Mouse (Mus musculus): ENCODE results near the gene Car11. TPM values are rescaled to one million over a fixed set of nuclear protein-coding genes. Genes with fewer than 3 reads are reported as not detected.

Car11 gene
- total and polyA plus RNA-seq, 3 experiments, result 0.77 to 1.5 TPM; not detected in 1

GRCm38 (mm10) chr7:45710477-45711191, 11.0 kb downstream of the Car11 start:
- Histone ChIP-seq H3K79me2 (ENCODE audit: control insufficient read depth, insufficient read depth, low read length, poor library complexity) (peaks cover 15% of the 10 kb centered on the region), H3K4me1 (ENCODE audit: control insufficient read depth in 1 of 2, insufficient read depth in 2 of 2, low read length in 2 of 2) (peaks cover 0 to 15% of the 10 kb centered on the region in 2 experiments; a peak in 2 of 4 replicates), H3K9me3 (replicated peaks; ENCODE audit: insufficient read depth, low read length) (no peaks in the 10 kb centered on the region), H3K27ac (ENCODE audit: control insufficient read depth, low read depth, low read length) (no peak overlapping the region), H3K27me3 (ENCODE audit: control insufficient read depth in 1 of 2, insufficient read depth in 2 of 2, low read length in 2 of 2) (no peaks in the 10 kb centered on the region), H3K9ac (ENCODE audit: control insufficient read depth, low read depth, low read length, poor library complexity, severe bottlenecking) (no peak overlapping the region), H3K36me3 (ENCODE audit: control insufficient read depth in 1 of 2, insufficient read depth in 2 of 2, low read length in 2 of 2) (peaks cover 0 to 5% of the 10 kb centered on the region in 2 experiments; a peak in 2 of 4 replicates), H3K4me3 (ENCODE audit: control insufficient read depth in 1 of 2, insufficient read depth in 1 of 2, low read depth in 2 of 2, low read length in 2 of 2) (no peak overlapping the region)
- TF ChIP-seq POLR2AphosphoS2 (IDR thresholded peaks at IDR 0.05; ENCODE audit: low read length), result 0 out of 2 replicates have a peak, but pooled peaks have one; percentile 15
- TF ChIP-seq TBP (IDR thresholded peaks at IDR 0.05; ENCODE audit: low read depth, low read length), result no peak
- TF ChIP-seq POLR2A (IDR thresholded peaks at IDR 0.05; ENCODE audit: control insufficient read depth in 1 of 2, insufficient read depth in 1 of 2, low read depth in 1 of 2, low read length in 2 of 2, poor library complexity in 1 of 2), result 0 out of 4 replicates have a peak, but pooled peaks of 1 of the 2 experiments have one; percentile 9
- TF ChIP-seq ELF1 (IDR thresholded peaks at IDR 0.05; ENCODE audit: low read depth, low read length), result no peak
- no peak for TF ChIP-seq MXI1 (IDR thresholded peaks at IDR 0.05; ENCODE audit: low read depth, low read length)
- no peak for TF ChIP-seq RCOR1 (IDR thresholded peaks at IDR 0.05; ENCODE audit: low read depth, low read length)
- no peak for TF ChIP-seq MEF2A (IDR thresholded peaks at IDR 0.05; ENCODE audit: extremely low read depth, insufficient replicate concordance, low read depth, low read length, poor library complexity, severe bottlenecking)
- no peak for TF ChIP-seq ZKSCAN1 (IDR thresholded peaks at IDR 0.05; ENCODE audit: low read depth, low read length)
- TF ChIP-seq POLR2AphosphoS5 (IDR thresholded peaks at IDR 0.05; ENCODE audit: borderline replicate concordance, low read depth, low read length), result peak; percentile 42; the same call in 1 of the 2 replicates
- no peak for TF ChIP-seq TCF12 (IDR thresholded peaks at IDR 0.05; ENCODE audit: low read depth, low read length)
- no peak for TF ChIP-seq MAFK (IDR thresholded peaks at IDR 0.05; ENCODE audit: borderline replicate concordance, low read depth, low read length)
- TF ChIP-seq NELFE (IDR thresholded peaks at IDR 0.05; ENCODE audit: low read depth, low read length), result no peak
- TF ChIP-seq ZMIZ1 (IDR thresholded peaks at IDR 0.05; ENCODE audit: low read depth, low read length), result 0 out of 2 replicates have a peak, but pooled peaks have one; percentile 68
- no peak for TF ChIP-seq UBTF (IDR thresholded peaks at IDR 0.05; ENCODE audit: borderline replicate concordance, insufficient read depth, low read depth, low read length)
- no peak for TF ChIP-seq SMC3 (IDR thresholded peaks at IDR 0.05; ENCODE audit: low read depth, low read length)
- TF ChIP-seq ZNF384 (IDR thresholded peaks at IDR 0.05; ENCODE audit: low read depth, low read length), result no peak
- no peak for TF ChIP-seq GATA1 (IDR thresholded peaks at IDR 0.05; ENCODE audit: low read depth, low read length)
- TF ChIP-seq MYC (IDR thresholded peaks at IDR 0.05; ENCODE audit: low read depth, low read length), result no peak
- no peak for TF ChIP-seq EP300 (IDR thresholded peaks at IDR 0.05; ENCODE audit: low read depth in 1 of 2, low read length in 2 of 2)
- DNase-seq (ENCODE audit: low read depth, low spot score), result no peak

All from MEL (cell line).